ENCODE assay signal across 8 mouse cellular contexts in genomic region chr7:90426020-90427001, GRCm38 (mm10). TPM values are rescaled to one million over a fixed set of nuclear protein-coding genes. Genes with fewer than 3 reads are reported as not detected.
A peak's percentile ranks its signal among the peaks of the same experiment; 100 is the strongest.
DNase-seq lines count a peak whose midpoint lies in the region; ATAC-seq and TF ChIP-seq lines count a peak whose summit lies in the region.

Gene Ccdc89, plus strand, starts transcription at chr7:90426577.

- no peak for TF ChIP-seq CTCF in liver, embryonic 14.5 days (IDR thresholded peaks at IDR 0.05; ENCODE audit: low read depth)
- TF ChIP-seq CTCF in testis, adult 2 months (IDR thresholded peaks at IDR 0.05; ENCODE audit: control insufficient read depth, insufficient read depth, insufficient replicate concordance, low read depth, low read length): no peak

- H3K27me3 ChIP-seq in forebrain, embryonic 15.5 days: no peaks in the 10 kb centered on the region
- no peaks in the 10 kb centered on the region for H3K27me3 ChIP-seq in liver, embryonic 14.5 days (ENCODE audit: control insufficient read depth, insufficient read depth, low read length)
- no peaks in the 10 kb centered on the region for H3K27me3 ChIP-seq in testis, adult 2 months (ENCODE audit: control insufficient read depth, insufficient read depth, low read length)

- H3K4me3 ChIP-seq in ES-E14 (ENCODE audit: insufficient read depth in 1 of 2, low read depth in 1 of 2, low read length in 2 of 2, poor library complexity in 1 of 2, severe bottlenecking in 1 of 2): peak within 1 kb of the TSS; percentile 51 to 81
- H3K4me3 ChIP-seq in forebrain, embryonic 15.5 days: peak within 1 kb of the TSS; percentile 43
- H3K4me3 ChIP-seq in liver, embryonic 14.5 days (ENCODE audit: insufficient read depth in 1 of 2, low read depth in 2 of 2, low read length in 2 of 2): peak within 1 kb of the TSS; percentile 8 to 32; a peak in 3 of 4 replicates
- H3K4me3 ChIP-seq in testis, adult 2 months (ENCODE audit: control insufficient read depth, low read depth, low read length): peak within 1 kb of the TSS; percentile 97

- intact Hi-C loops in heart, postnatal 14 days (cut with DNase I): no loop called here

- peaks cover 4 to 5% of the 10 kb centered on the region in 2 experiments; a peak in 3 of 4 replicates for H3K4me1 ChIP-seq in ES-E14 (ENCODE audit: control insufficient read depth in 2 of 2, insufficient read depth in 2 of 2, low read length in 2 of 2, poor library complexity in 1 of 2)
- H3K4me1 ChIP-seq in forebrain, embryonic 15.5 days: peaks cover 9% of the 10 kb centered on the region
- H3K4me1 ChIP-seq in liver, embryonic 14.5 days (replicated peaks; ENCODE audit: control insufficient read depth in 2 of 2, insufficient read depth in 2 of 2, low read length in 1 of 2): no peaks in the 10 kb centered on the region
- H3K4me1 ChIP-seq in testis, adult 2 months (ENCODE audit: control insufficient read depth, insufficient read depth, low read length): peaks cover 11% of the 10 kb centered on the region

- H3K9ac ChIP-seq in ES-E14 (ENCODE audit: insufficient read depth, low read depth, low read length, poor library complexity, severe bottlenecking): peak within 1 kb of the TSS; percentile 8
- peak within 1 kb of the TSS; percentile 41 for H3K9ac ChIP-seq in forebrain, embryonic 15.5 days (replicated peaks)
- H3K9ac ChIP-seq in liver, embryonic 14.5 days (replicated peaks): no peak within 1 kb of the TSS

- no peaks in the 10 kb centered on the region for H3K36me3 ChIP-seq in ES-E14 (ENCODE audit: control insufficient read depth, insufficient read depth, low read length, poor library complexity, severe bottlenecking)
- H3K36me3 ChIP-seq in forebrain, embryonic 15.5 days: no peaks in the 10 kb centered on the region
- H3K36me3 ChIP-seq in liver, embryonic 14.5 days (replicated peaks; ENCODE audit: control insufficient read depth, insufficient read depth, low read depth): no peaks in the 10 kb centered on the region
- no peaks in the 10 kb centered on the region for H3K36me3 ChIP-seq in testis, adult 2 months (ENCODE audit: control insufficient read depth, insufficient read depth, low read length)

- peak; percentile 77 for DNase-seq in ES-E14 (ENCODE audit: low read depth, low spot score)
- DNase-seq in cerebellum, adult 11 months: peak; percentile 75
- peak; percentile 75 to 85 for DNase-seq in heart, postnatal 14 days
- DNase-seq in kidney, postnatal 4 days: peak; percentile 81 to 88
- peak in 2 of 3 experiments; percentile 19 to 40 for DNase-seq in liver, embryonic 14.5 days (ENCODE audit: low read depth in 3 of 3, low spot score in 3 of 3)
- peak; percentile 66 for DNase-seq in neural tube, embryonic 10.5 days (ENCODE audit: extremely low spot score, low spot score)

- no peak for TF ChIP-seq EP300 in liver, embryonic 14.5 days (IDR thresholded peaks at IDR 0.05; ENCODE audit: low read depth)

- H3K27ac ChIP-seq in ES-E14 (ENCODE audit: insufficient read depth, low read depth, low read length, poor library complexity, severe bottlenecking): no peak within 1 kb of the TSS
- H3K27ac ChIP-seq in forebrain, embryonic 15.5 days (replicated peaks): peak within 1 kb of the TSS; percentile 60
- H3K27ac ChIP-seq in liver, embryonic 14.5 days: no peak within 1 kb of the TSS
- H3K27ac ChIP-seq in testis, adult 2 months (ENCODE audit: control insufficient read depth, insufficient read depth, low read depth, low read length): peak within 1 kb of the TSS; percentile 94

- peak; percentile 100 for ATAC-seq in forebrain, embryonic 15.5 days (replicated peaks)
- peak; percentile 88 for ATAC-seq in liver, embryonic 14.5 days (ENCODE audit: insufficient read depth)

- 22% methylated on average over 29 of the region's 29 CpGs for WGBS in forebrain, embryonic 15.5 days
- 24% methylated on average over 29 of the region's 29 CpGs for WGBS in liver, embryonic 14.5 days (ENCODE audit: insufficient replicate concordance)

- H3K9me3 ChIP-seq in ES-E14 (ENCODE audit: control insufficient read depth, insufficient read depth, low read depth, low read length): no peaks in the 10 kb centered on the region
- H3K9me3 ChIP-seq in forebrain, embryonic 15.5 days: no peaks in the 10 kb centered on the region
- no peaks in the 10 kb centered on the region for H3K9me3 ChIP-seq in liver, embryonic 14.5 days (ENCODE audit: control insufficient read depth, low read length)

- in situ Hi-C loops in ES-E14 (cut with MboI; ENCODE audit: low sequenced_read_pairs in 2 of 2, unreplicated experiment in 2 of 2): loop anchor here in 1 of 2 experiments (25.0 kb wide), 1 partner anchor 464 kb away; no protein-coding TSS in a partner anchor

- peak within 1 kb of the TSS; percentile 59 for H3K4me2 ChIP-seq in forebrain, embryonic 15.5 days (replicated peaks)
- H3K4me2 ChIP-seq in liver, embryonic 14.5 days (ENCODE audit: low read depth): peak within 1 kb of the TSS; percentile 40

- TF ChIP-seq POLR2A in testis, adult 2 months (IDR thresholded peaks at IDR 0.05; ENCODE audit: control insufficient read depth, low read depth, low read length): peak; percentile 79

TF ChIP-seq in ES-E14, 5 proteins besides CTCF, POLR2A, EP300 and RAD21:
- TF ChIP-seq HCFC1 (IDR thresholded peaks at IDR 0.05; ENCODE audit: borderline replicate concordance, insufficient read depth, low read length): peak; percentile 9; the same call in 1 of the 2 replicates
- TF ChIP-seq CHD2 (IDR thresholded peaks at IDR 0.05; ENCODE audit: low read depth, low read length): peak; percentile 85
- no peak for TF ChIP-seq ZC3H11A (IDR thresholded peaks at IDR 0.05; ENCODE audit: borderline replicate concordance, low read depth, low read length)

RNA-seq across cellular contexts. Expression of gene Ccdc89, which starts in this region (rescaled TPM):
- total RNA-seq in ES-E14 (2012; rRNA removed): 1.0 and 1.7 TPM in 2 replicates
- 1.3 and 1.5 TPM in 2 replicates for polyA plus RNA-seq in forebrain, embryonic 15.5 days (2015; fragmentation: Nextera tagmentation; extraction: Ambion mirVana)
- total RNA-seq in heart, postnatal 14 days (2021): under 1 TPM in 1 of 2 experiments, not detected in 1; 0.29 TPM
- 0.04 and 0.13 TPM in 2 replicates for polyA plus RNA-seq in liver, embryonic 14.5 days (2012; rRNA removed)
- polyA plus RNA-seq in liver, embryonic 14.5 days (2014; fragmentation: Nextera tagmentation; extraction: Ambion mirVana): not detected in 2 replicates
- polyA plus RNA-seq in testis, adult 2 months (2012; rRNA removed): 68.5 and 74.4 TPM in 2 replicates

Comparison
In these comparisons a context has a peak if more than half of its experiments do, and no peak if none do; other contexts are left out.
1. RNA of gene Ccdc89 (polyA plus RNA-seq): 68.5 to 74.4 TPM in testis, adult 2 months; 1.3 to 1.5 TPM in forebrain, embryonic 15.5 days and 0.04 to 0.13 TPM in liver, embryonic 14.5 days; every median in the first group is over 10 times any median in the second.
2. Peak in DNase-seq in heart, postnatal 14 days; RNA of the gene not detected or under 1 TPM.
3. Peak in DNase-seq, ATAC-seq, H3K4me3 ChIP-seq and H3K4me2 ChIP-seq in liver, embryonic 14.5 days; RNA of the gene not detected or under 1 TPM.
4. DNase-seq: peak in every context shown above with its lines; median percentile 84 in kidney, postnatal 4 days; 80 in heart, postnatal 14 days; 77 in ES-E14; 75 in cerebellum, adult 11 months; 66 in neural tube, embryonic 10.5 days; 30 in liver, embryonic 14.5 days.
5. H3K27ac ChIP-seq: peak in forebrain, embryonic 15.5 days (single experiment) and testis, adult 2 months (single experiment); none in ES-E14 (single experiment) and liver, embryonic 14.5 days (single experiment).
6. H3K4me3 ChIP-seq: peak in every context shown above with its lines; median percentile 97 in testis, adult 2 months; 66 in ES-E14; 43 in forebrain, embryonic 15.5 days; 20 in liver, embryonic 14.5 days.